Mouse (Mus musculus) naive thymus-derived CD4-positive, alpha-beta T cell, adult 2 months (primary cell): ENCODE data around the gene Gm44805.

Experiments
- DNase-seq: peaks from one replicate; pipeline ENCODE4 v3.0.0-alpha.2; 2011; ENCODE audit warnings: low read depth

Gene Gm44805

DNA sequence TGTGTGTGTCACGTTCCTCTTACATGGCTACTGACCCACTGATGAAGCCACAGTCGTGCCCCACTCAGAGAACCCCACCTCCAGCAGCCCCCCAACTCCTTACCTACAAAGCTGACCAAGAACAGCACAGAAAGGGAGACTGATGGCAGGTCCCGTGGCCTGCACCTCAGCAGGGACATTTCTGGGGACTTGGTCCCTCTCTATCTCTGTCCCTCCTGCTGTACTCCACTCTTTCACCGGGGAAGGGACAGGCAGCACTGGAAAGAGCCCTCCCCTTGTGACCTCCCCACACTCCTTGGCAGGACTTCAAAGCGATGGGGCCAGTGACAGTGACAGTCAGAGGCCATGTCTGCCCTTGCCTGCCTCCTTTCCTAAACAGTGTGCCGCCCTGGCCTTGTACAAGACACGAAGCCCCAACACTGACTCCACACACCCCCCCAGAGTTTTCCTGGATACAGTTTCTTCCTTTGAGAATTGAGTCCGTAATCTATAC is at the start of gene Gm44805, which contains the start of gene Apoc4:
Gene Gm44805 (minus strand): TSS at position 222 of the 493 bp plus-strand sequence.
Gene Apoc4 (minus strand): TSS at position 278 of the 493 bp plus-strand sequence.
- DNase-seq: no peak

- DNase-seq: no peak
Observed at GRCm38 (mm10) chr7:19726541-19726940, 45.3 kb upstream of the Gm44805 start.

DNA sequence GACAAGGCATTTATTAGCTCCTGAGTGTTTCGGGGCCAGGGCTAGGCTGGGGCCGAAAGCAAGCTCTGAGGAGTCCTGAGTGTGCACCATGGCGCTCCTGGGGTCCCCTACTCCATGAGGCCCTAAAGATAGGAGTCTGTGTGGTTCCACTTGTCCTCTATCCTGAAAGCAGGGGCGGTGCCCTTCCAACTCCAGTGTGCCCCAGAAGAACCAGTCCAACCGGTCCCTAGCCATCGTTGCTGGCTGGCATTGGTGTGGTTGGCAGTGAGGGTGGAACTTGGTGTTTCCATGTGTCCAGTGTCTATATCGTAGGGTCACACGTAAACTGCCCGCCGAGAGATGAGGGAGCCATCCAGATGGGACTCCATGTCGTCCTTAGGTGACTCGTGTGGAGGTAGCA is 42.9 kb upstream of the Gm44805 start:
- no peak for DNase-seq

- no peak for DNase-seq
Observed at GRCm38 (mm10) chr7:19722754-19723195, 41.6 kb upstream of the Gm44805 start.

DNA sequence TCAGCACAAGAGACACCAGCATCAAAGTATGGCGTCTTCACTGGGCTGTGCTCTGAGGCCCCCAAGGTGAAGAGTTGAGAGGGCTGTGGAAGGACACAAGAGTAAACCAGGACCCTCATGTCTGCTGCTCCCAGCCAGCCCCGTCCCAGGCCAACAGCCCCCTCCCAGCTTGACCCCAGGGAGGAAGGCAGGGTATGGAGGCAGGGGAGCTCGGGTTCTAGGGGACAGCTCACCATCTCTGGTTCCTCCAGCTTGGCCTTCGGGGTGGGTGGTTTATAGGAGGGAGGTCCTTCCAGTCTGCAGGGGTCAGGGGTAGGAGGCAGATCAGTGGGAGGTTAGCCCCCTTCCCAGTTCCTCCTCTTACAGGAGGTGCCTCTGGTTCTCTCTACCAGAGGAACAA is 38.0 kb upstream of the Gm44805 start:
- DNase-seq: no peak

DNA sequence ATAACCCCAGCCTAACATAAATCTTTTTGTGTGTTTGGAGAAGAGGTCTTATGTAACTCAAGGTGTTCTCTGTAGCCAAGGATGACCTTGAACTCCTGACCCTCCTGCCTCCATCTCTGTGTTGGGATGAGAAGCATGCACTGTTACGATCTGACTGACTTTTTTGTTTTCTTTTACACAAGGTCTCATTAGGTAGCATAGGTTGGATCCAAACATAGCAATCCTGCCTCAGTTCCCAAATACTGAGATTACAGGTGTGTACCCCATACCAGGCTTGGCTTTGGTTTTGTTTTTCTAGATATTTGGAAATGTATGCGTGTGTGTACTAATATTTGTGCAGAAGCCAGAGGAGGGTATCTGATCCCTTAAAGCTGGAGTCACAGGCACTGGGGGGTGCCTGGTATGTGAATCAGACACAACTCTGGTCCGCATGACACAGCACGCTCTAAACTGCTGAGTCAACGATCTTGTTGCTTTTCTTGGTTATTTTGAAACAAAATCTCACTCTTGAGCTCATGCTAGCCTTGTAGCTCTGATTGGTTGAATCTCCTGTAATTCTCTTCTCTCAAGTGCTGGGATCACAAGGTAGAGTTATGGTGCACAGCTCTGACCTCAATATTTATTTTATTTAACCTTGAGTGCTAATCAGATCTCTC is 37.2 kb upstream of the Gm44805 start:
- DNase-seq: no peak

DNA sequence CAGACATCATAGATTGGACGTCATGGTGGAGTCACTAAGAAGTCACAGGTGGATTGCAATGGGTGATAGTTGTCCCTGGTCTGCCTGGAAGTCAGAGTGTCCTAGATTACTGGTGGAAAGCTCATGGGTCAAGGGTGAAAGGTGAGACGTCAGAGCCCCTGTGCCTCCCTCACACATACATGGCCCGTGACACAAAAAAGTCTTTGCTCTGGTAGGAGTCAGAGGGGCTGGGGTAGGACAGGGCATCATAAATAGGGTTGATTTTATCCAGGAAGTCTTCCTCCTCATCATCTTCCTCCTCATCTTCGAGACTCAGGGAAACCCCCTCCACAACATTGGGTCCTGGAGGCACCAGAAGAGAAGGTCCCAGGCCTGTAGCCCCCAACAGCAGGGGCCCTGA is 36.1 kb upstream of the Gm44805 start:
- DNase-seq: no peak

DNA sequence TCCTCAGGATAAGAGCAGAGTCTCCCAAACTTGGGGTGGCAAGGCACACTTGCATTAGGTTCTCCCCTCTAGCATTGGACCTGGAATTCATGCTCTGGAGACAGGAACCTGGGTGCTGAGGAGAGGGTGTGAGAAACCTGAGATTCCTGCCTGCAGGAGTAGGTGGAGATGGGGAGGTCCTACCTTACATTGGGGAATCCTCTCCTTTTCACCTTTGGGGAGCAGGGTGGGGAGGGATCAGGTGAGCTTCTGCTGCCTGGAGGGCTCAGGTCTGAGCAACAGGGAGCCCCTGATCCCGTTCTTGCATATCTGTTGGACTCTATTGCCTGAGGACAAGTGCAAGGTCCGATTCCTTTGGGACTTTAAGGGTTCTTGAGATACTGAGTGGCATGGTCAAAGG is 35.6 kb upstream of the Gm44805 start:
- no peak for DNase-seq

DNA sequence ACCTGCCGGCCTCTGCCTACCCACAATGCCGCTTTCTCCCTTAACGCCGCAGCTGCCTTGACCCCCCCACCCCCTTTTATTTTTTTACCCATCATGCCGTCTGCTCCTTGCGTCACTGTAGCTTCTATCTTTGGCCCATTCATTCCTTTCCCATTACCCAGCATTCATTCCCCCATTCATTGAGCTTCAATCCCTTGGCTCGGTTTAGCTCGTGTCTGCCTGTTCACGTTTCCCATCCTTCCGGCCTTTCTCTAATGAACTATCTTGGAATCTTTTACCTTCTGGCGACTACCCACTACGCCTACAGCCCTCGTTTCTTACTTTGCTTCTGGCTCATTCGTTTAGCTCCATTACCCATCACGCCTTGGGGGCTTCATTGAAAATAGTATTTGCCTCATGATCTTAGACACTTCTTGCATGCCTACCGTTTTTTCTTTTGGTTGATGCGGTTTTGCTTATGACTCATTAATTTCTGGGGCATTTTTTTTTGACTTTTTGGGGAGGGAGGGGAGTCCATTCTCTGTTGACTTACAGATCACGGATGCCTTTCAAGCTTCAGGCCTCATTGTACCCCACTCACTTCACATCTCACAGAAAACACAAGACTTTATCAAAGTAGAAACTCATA is 34.9 kb upstream of the Gm44805 start:
- DNase-seq: no peak

- peak; percentile 100 for DNase-seq
Observed at GRCm38 (mm10) chr7:19715239-19716054, 34.2 kb upstream of the Gm44805 start, which contains the start of gene Tomm40. Gene Tomm40, minus strand, starts transcription at chr7:19715438.

DNA sequence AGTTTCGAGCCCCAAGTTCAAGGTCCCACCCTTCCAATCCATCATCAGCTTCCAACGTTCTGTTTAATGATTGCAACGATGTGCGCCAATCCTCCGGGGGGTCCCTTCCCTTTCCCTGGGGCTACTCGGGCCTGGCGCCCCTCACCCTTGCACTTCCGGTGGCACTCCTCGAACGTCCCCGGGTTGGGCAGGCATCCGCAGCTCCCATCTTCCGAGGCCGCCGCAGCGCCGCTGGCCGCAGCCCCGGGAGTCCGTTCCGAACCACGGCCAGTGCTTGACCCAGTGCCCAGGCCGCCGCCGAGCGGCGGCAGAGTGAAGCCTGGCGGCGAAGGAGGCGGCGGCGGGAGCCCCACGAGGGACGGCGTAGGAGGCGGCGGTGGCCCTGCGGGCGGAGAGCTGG is 33.6 kb upstream of the Gm44805 start:
- no peak for DNase-seq

DNA sequence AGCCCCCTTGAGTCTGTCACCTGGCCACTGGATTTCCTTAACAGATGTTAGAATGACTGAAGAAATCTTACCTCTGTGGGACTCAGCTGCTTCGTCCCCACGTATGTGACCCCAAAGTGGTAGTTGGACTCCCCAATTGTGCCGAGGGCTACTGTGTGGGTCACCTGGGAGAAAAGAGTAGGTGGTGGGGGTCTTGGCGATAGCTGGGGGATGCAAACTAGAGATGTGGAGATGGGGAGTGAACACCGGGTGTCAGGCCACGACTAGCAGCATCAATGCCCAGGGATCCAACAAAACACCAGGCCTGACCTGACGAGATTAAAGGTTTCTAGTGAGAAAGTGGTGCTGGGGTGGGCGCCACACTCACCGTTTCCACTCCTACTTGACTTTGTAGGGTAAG is 32.4 kb upstream of the Gm44805 start:
- DNase-seq: no peak

- DNase-seq: peak; percentile 65
Observed at GRCm38 (mm10) chr7:19713196-19713595, 32.0 kb upstream of the Gm44805 start.

DNA sequence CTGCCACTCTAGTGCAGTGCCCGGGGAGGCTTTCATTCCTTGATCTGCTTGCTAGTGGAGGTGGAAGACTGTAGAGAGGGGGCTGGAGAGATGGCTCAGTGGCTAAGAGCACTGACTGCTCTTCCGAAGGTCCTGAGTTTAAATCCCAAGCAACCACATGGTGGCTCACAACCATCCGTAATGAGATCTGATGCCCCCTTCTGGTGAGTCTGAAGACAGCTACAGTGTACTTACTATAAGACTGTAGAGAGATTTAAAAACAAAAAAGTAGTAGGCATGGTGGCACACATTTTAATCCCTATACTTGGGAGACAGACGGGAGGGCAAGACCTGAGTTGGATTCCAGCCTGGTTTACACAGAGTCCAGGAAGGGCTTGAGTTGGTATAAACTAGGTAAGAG is 31.2 kb upstream of the Gm44805 start:
- DNase-seq: no peak

DNA sequence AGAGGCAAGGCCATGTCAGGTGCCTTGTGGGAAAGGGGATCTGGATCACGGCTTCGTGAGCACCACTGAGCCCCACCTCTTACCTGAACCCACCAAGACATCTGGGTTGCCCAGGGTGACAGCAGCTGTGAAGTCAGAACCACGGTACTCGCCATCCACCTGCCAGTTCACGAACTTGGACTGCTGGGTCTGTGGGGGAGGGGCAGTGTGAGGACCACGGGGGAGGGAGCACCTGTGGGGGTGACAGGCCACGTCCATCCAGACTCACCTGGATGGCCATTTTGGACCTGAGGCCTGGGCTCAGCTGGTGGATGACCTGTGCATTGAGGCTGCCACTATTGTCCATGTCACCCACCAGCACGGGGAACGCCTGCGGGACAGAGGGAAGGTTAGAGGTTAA is 29.4 kb upstream of the Gm44805 start:
- no peak for DNase-seq

- no peak for DNase-seq
Observed at GRCm38 (mm10) chr7:19705271-19705670, 24.0 kb upstream of the Gm44805 start.

GRCm38 (mm10) chr7:19704475-19704874 is 23.3 kb upstream of the Gm44805 start:
- DNase-seq: no peak

- DNase-seq: no peak
Observed at GRCm38 (mm10) chr7:19702859-19703555, 21.8 kb upstream of the Gm44805 start.

DNA sequence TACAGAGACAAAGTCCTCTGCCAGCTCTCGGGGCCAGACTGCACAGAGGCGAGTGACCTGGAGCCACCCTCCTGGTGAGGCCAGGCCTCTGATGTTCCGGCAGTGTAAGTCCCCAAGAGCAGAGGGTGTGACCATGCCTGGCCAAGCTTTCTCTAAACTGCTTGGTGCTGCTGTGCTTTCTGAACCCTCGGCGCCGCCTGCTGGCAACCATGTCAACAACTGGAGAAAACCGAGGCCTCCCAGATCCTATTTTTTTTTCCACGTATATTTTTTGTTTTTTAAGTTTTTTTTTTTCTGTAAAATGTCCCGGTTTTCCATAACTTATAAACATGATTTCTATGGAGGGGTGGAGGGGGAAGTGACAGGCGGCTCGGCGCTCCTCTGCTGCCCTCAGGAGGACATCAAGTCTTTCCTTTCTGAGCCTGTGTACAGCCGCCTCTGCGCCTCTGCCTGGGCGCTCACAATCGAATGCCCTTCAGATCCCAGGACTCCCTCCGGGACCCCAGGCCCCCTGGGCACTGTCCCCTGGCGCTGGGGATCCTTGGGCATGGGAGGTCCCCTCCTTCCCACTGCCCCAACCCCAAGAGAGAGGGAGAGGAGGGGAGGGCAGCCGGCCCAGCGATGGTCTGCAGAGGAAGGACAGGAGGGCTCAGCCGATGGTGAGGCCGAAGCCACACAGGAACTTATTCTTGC is 20.0 kb upstream of the Gm44805 start:
- peak; percentile 51 for DNase-seq

GRCm38 (mm10) chr7:19700299-19701068 is 19.3 kb upstream of the Gm44805 start:
- no peak for DNase-seq

DNA sequence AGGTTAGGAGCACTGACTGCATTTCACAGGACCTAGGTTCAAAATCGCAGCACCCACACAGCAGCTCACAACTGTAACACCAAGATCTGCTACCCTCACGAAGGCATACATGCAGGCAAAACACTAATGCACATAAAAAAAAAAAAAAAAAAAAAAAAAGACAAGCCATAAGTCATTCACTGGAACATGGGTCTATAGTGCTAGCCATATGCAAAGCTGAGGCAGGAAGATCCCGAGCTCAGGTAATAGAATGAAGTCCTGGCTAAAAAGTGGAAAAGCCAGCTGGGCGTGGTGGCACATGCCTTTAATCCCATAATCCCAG is 18.6 kb upstream of the Gm44805 start:
- DNase-seq: no peak
